Mouse (Mus musculus) small intestine, adult 2 months (tissue): ENCODE measurements around the gene Gm20390. TPM values are rescaled to one million over a fixed set of nuclear protein-coding genes. Genes with fewer than 3 reads are reported as not detected.

Source experiments
- H3K27ac ChIP-seq: fragments of 200-500 bp; 2 replicates; pipeline ENCODE4 v1.5.1; 2012; ENCODE audit warnings: low read depth, low read length, control low read depth, inconsistent platforms; ENCODE audit not compliant: insufficient read depth
- H3K27me3 ChIP-seq: fragments of 200-500 bp; 2 replicates; pipeline ENCODE4 v1.6.1; 2012; ENCODE audit warnings: mild to moderate bottlenecking, moderate library complexity, low read length, inconsistent platforms; ENCODE audit not compliant: control insufficient read depth, insufficient read depth
- H3K36me3 ChIP-seq: fragments of 200-500 bp; 2 replicates; pipeline ENCODE4 v1.6.1; 2012; ENCODE audit warnings: mild to moderate bottlenecking, low read length, control low read depth, inconsistent platforms; ENCODE audit not compliant: control insufficient read depth, insufficient read depth
- H3K4me1 ChIP-seq: fragments of 200-500 bp; 2 replicates; pipeline ENCODE4 v1.6.1; 2012; ENCODE audit warnings: low read length, inconsistent platforms, mixed read lengths; ENCODE audit not compliant: control insufficient read depth, insufficient read depth, insufficient read length
- H3K4me3 ChIP-seq: fragments of 200-500 bp; 2 replicates; pipeline ENCODE4 v1.5.1; 2012; ENCODE audit warnings: low read depth, mild to moderate bottlenecking, control low read depth, inconsistent platforms, low read length, moderate library complexity
- CTCF ChIP-seq: fragments of 200-500 bp; IDR thresholded peaks from 2 replicates; pipeline ENCODE4 v1.5.1; 2012; ENCODE audit warnings: low read depth, mild to moderate bottlenecking, control low read depth, inconsistent platforms, low read length, moderate library complexity, mixed read lengths; ENCODE audit not compliant: insufficient replicate concordance, insufficient read length; ENCODE audit errors: extremely low read depth
- POLR2A ChIP-seq: fragments of 200-500 bp; IDR thresholded peaks from 2 replicates; pipeline ENCODE4 v1.6.1; 2012; ENCODE audit warnings: low read depth, mild to moderate bottlenecking, control low read depth, inconsistent platforms, low read length, moderate library complexity
- WGBS: fragments of 180-500 bp; shearing (Covaris S2); methylation state at CpG from one replicate; pipeline ENCODE4 v1.1.7; 2018; 5-methylcytosine and 5-hydroxymethylcytosine counted together
- polyA plus RNA-seq: library from polyadenylated mRNA; depleted of rRNA; stranded (reverse); fragments of >200 nt; gene quantifications from 2 replicates; pipeline ENCODE4 v1.2.3, GENCODE M21; 2012

Gene Gm20390
- polyA plus RNA-seq, 1 experiment, result 8.5 TPM

GRCm38 (mm10) chr11:93995111-93995719 lies 27.1 kb upstream of the Gm20390 start:
- H3K4me3 ChIP-seq, result peak overlapping the region; percentile 81
- peak overlapping the region; percentile 100 for H3K27ac ChIP-seq
- no peaks in the 10 kb centered on the region for H3K36me3 ChIP-seq
- H3K4me1 ChIP-seq, result peaks cover 2% of the 10 kb centered on the region; the same call in 1 of the 2 replicates
- no peak for TF ChIP-seq CTCF
- peak; percentile 65; the same call in 1 of the 2 replicates for TF ChIP-seq POLR2A
- under 1% methylated on average over 15 of the region's 15 CpGs for WGBS
- no peaks in the 10 kb centered on the region for H3K27me3 ChIP-seq

- H3K27me3 ChIP-seq, result no peaks in the 10 kb centered on the region
- TF ChIP-seq CTCF (no peak), POLR2A (no peak)
- H3K4me3 ChIP-seq, result no peak overlapping the region; the same call in 1 of the 2 replicates
- H3K36me3 ChIP-seq, result no peaks in the 10 kb centered on the region
- H3K27ac ChIP-seq, result peak overlapping the region; percentile 100
- 37% methylated on average over 5 of the region's 5 CpGs for WGBS
- H3K4me1 ChIP-seq, result peaks cover 2% of the 10 kb centered on the region; the same call in 1 of the 2 replicates
Observed at GRCm38 (mm10) chr11:93994531-93994930, 26.4 kb upstream of the Gm20390 start.

- TF ChIP-seq POLR2A, result no peak
- TF ChIP-seq CTCF, result no peak
- Histone ChIP-seq H3K27me3 (no peaks in the 10 kb centered on the region), H3K4me1 (peaks cover 14% of the 10 kb centered on the region; the same call in 1 of the 2 replicates), H3K27ac (peak overlapping the region; percentile 80), H3K4me3 (no peak overlapping the region), H3K36me3 (no peaks in the 10 kb centered on the region)
- 34% methylated on average over 12 of the region's 12 CpGs for WGBS
Observed at GRCm38 (mm10) chr11:93988328-93989062, 20.4 kb upstream of the Gm20390 start.

- TF ChIP-seq POLR2A (no peak), CTCF (no peak)
- Histone ChIP-seq H3K27ac (peak overlapping the region; percentile 80), H3K4me1 (peaks cover 14% of the 10 kb centered on the region; the same call in 1 of the 2 replicates), H3K27me3 (no peaks in the 10 kb centered on the region), H3K36me3 (no peaks in the 10 kb centered on the region), H3K4me3 (no peak overlapping the region)
- 29% methylated on average over 8 of the region's 8 CpGs for WGBS
Observed at GRCm38 (mm10) chr11:93987625-93988327, 19.7 kb upstream of the Gm20390 start.

GRCm38 (mm10) chr11:93987026-93987425 lies 18.9 kb upstream of the Gm20390 start:
- Histone ChIP-seq H3K27me3 (no peaks in the 10 kb centered on the region), H3K36me3 (no peaks in the 10 kb centered on the region), H3K4me3 (no peak overlapping the region), H3K27ac (peak overlapping the region; percentile 80), H3K4me1 (peaks cover 14% of the 10 kb centered on the region; the same call in 1 of the 2 replicates)
- 79% methylated on average over 4 of the region's 4 CpGs for WGBS
- TF ChIP-seq CTCF, result no peak
- no peak for TF ChIP-seq POLR2A

- Histone ChIP-seq H3K27me3 (no peaks in the 10 kb centered on the region), H3K4me3 (no peak overlapping the region), H3K36me3 (no peaks in the 10 kb centered on the region), H3K4me1 (peaks cover 14% of the 10 kb centered on the region; the same call in 1 of the 2 replicates), H3K27ac (no peak overlapping the region)
- TF ChIP-seq POLR2A (no peak), CTCF (no peak)
Observed at GRCm38 (mm10) chr11:93986298-93986697, 18.2 kb upstream of the Gm20390 start.

GRCm38 (mm10) chr11:93985265-93985664 lies 17.2 kb upstream of the Gm20390 start:
- no peaks in the 10 kb centered on the region for H3K27me3 ChIP-seq
- H3K27ac ChIP-seq, result no peak overlapping the region
- 84% methylated on average over 5 of the region's 5 CpGs for WGBS
- H3K4me1 ChIP-seq, result peaks cover 14% of the 10 kb centered on the region; the same call in 1 of the 2 replicates
- H3K36me3 ChIP-seq, result no peaks in the 10 kb centered on the region
- TF ChIP-seq CTCF (no peak), POLR2A (no peak)
- H3K4me3 ChIP-seq, result no peak overlapping the region
